In genomic region chr1:64037800-64038199, GRCm38 (mm10) we compare ENCODE assay signal across 9 mouse cellular contexts.
"Had no signal": no experiment of that assay in that cellular context is flagged by ENCODE, and none has a peak within 500 bp of the region (broad histone marks: within the 10 kb centered on the region; RNA-seq: fewer than 3 reads in every experiment).

No protein-coding gene starts in this region.

- H3K9me3 ChIP-seq: limb, embryonic 15.5 days; liver, embryonic 12.5 days had no signal

- H3K4me2 ChIP-seq: limb, embryonic 15.5 days; liver, embryonic 12.5 days; lung, embryonic 14.5 days had no signal

- H3K4me1 ChIP-seq: limb, embryonic 15.5 days had no signal

- H3K27me3 ChIP-seq: limb, embryonic 15.5 days; liver, embryonic 12.5 days had no signal

- H3K4me3 ChIP-seq: limb, embryonic 15.5 days; liver, embryonic 12.5 days had no signal

- H3K27ac ChIP-seq: kidney, postnatal 0 days; limb, embryonic 15.5 days; liver, embryonic 12.5 days had no signal

- DNase-seq: kidney, adult 9 months; right cerebral cortex, postnatal 4 days; spleen, adult 18-20 months; thymus, adult 2 months; thymus, postnatal 25 days had no signal

- H3K9ac ChIP-seq: limb, embryonic 15.5 days; liver, embryonic 12.5 days; lung, embryonic 14.5 days had no signal
